Mouse (Mus musculus) urinary bladder, postnatal 25 days (tissue): ENCODE data around the gene Supt3.

Source experiments
- DNase-seq: peaks from one replicate; pipeline ENCODE4 v3.0.0; 2022; ENCODE audit warnings: low spot score

Supt3 gene

DNA sequence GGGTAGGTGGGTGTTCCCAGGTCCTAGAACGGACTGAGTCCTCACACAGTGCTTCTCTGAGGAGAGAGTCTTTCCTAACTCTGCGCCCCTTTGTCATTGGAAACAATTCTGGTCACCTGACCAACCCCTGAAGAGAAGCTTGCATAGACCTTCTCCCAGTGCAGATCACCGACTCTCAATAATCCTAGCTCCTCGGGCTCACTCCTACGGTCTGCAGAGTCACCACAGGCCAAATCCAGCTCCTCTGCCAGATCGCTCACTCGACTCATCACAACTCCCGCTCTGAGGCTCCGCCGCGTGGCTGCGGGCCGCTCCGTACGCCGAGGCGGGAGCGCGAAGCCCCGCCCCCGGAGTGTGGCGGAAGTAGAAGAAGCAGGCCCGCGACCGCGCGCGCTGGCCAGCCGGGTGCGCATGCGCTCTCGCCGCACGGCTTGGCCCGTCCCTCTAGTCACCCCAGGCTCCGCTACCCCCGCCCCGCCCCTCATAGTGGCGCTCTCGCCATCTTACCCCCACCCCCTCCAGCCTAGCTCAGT is at the start of gene Supt3:
Gene Supt3 (plus strand): TSS at position 415 of the 533 bp plus-strand sequence.
- DNase-seq, result peak; percentile 99

DNA sequence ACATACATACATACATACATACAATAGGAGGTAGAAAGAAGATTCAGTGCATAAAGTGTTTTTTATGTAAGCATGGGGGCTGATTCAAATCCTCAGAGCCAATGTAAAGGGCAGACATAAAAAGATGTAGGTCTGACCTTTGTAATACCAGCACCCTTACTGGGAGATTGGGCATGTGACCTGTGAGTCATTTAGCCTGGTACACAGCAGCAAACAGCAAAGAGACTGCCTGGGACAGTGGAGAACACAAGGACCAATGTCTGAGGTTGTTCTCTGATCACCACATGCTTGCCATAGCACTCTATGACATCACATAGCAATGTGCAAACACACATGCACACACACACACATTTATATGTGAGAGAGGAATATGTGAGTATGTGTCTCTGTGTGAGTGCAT is 49.3 kb upstream of the Supt3 start:
- no peak for DNase-seq

DNA sequence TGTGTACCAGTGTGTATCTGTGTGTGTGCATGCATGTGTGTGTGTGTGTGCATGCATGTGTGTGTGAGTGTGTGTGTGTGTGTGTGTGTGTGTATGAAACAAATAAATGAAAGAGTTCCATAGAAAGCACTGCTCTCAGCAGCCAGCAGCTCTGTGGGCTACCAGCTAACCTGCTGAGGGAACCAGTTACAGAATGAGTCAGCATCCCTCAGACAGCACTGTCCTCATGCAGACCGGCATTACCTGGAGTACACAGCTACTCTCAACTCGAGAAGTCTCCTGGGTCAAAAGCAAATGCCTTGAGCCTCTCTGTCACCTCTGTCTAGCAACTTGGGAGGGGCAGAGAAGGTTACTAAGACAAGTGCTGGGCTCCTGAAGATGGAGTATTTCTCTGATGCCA is 48.5 kb upstream of the Supt3 start:
- DNase-seq, result no peak

DNA sequence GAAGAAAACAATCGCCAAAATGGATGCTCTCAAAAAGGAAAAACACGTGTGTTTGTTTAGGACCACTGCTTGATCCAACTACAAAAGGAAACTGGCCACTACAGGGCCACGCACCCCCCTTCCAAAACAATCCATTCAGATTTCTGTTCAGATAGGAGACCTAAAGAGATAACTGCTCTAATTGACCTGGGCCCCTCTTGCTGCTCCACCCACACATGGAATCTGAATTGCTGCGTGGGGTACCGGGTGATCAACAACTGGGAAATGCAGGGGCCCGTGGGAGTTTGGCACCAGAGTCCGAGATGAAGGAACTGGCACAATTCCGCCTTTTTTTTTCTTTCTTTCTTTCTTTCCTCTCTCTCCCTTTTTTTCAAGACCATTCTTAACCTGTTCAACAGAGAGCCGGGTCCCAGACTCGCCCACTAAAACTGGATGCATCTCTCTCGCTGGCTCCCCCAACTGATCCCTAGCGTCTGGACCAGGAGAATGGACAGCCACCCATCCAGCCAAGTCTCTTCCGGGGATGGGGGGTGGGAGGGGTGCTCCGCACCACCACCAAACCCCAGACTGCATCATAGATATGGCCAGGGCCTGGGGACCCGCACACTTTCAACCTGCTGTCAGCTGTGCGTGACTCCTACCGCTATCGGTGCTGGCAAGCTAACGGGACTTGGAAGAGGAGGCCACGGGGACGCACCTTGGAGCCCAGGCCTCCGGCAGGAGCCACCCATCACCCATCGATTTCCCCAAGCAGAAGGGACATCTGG is 43.2 kb upstream of the Supt3 start:
- DNase-seq, result no peak

DNA sequence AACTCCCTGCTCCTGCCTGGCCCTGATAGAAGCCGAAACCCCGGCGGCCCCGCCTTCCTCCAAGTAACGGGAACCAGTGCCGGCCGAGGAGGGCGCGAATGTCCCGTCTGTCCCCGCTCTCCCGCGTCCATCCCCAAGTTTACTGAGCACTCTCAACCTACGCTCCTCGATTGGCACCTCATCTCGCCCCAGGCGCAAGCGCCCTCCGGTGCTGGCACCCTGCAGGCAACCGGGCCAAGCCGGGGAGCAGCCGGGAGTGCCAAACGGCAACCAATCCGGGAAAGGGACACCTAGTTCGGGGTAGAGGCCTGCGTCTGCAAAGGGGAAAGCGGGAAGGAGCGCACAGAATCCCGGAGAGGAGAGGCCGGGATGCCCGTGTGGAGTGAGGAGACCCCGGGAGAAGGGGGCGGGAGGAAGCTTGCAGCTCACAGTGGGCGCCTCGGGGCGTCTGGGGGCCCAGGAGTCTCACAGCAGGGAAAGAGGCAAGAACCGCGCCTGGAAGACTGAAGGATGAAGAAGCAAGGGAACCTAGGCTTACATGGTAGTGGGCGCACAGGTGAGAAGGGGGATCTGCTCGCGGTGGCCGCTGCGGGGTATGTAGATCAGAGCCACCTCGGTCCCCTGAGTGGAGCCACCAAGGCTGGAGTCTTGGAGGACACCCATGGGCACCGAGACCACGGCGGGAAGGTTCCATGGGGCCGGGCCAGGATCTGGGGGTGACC is 42.3 kb upstream of the Supt3 start:
- DNase-seq, result peak; percentile 20

DNA sequence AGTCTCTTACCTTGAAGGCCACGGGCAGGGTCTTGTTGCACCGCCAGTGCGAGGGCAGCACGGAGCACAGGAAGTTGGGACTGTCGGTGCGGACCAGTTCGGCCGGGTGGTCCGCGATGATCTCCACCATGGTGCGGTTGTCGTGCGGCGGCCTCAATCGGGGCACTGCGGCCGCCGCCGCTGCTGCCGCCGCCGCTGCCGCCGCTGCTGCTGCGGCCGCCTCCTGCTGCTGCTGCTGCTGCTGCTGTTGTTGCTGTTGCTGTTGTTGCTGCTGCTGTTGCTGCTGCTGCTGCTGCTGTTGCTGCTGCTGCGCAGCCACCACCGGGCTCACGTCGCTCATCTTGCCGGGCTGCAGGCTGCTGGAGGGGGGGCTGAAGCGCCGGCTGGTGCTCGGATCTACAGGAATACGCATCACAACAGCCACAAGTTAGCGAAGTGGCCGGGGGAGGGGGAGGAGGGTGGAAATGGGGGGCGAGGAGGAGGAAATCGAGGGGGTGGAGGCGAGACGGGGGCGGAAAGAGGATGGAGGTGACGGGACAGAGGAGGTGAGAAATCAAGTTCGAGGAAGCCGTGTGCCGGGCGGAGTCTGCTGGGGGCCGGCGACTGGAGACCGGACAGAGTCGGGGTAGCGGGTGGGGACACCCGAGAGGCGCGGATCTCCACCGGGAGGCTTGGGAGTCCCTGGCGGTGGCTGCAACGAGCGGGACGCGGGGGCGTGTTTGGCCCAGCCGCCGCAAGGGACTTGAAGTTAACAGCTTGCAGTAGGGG is 41.5 kb upstream of the Supt3 start:
- peak; percentile 36 for DNase-seq

DNA sequence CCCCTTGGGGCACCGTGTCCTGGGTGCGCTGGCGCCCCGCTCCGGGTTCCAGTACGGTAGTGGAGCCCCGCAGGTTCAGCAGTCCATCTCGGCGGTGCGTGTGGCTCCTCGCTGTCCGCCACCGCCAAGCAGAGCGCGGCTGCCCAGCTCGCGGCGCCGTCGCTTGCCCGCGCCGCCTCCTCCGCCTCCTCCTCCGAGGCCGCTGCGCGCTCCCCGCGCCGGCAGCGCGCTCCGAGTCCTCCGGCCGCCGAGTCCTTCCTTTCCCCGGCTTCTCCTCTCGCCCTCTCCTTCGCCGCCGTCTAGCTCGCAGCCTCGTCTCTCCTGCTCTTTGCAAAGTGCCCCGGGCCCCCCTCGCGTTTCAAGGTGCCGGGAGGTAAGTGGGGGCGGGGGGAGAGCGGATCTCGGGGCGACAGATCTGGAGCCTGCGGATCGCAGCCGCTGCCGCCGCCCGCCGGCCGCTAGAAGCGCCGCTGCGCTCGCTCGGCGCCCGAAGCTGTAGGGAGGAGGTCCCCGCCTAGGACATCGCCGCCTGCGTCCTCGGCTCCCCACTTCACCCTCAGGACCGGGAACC is 40.9 kb upstream of the Supt3 start:
- peak; percentile 62 for DNase-seq

DNA sequence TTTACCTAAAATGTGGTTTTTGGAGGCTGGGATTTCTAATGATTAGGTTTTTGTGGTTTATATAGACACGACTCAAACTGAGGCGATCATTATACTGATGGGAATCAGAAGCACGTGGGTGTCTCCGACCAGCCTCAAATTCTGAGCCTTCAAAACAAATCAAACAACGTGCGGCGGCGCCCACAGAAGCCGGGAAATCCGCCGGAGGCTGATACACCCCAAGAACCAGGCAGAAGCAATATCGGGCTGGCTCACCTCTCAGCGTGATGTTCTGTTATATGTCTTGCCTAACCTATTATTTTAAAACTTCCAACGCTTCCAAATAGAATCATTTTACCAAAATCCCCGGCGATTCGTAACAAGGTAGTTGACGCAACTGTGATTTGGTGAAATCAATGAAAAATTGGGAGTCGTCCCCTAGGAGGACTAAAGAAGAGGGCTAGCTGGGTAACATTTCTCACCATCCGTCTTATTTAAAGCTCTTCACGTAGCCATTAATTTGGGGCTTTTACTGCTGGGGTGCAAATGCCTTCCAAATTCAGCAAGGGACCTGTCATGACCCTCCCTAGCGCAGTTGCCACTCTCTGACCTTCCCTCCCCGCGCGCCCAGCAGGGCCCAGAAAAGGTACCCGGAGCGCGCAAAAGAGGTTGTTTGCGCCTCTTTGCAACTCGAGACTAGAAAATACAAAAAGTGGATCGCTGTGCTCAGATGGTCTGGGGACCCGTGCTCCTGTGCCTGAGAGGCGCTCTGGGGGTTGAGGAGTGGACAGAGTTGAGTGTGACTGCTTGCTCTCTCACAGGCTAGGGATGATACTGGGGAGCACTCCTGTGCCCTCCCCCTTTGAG is 39.5 kb upstream of the Supt3 start:
- DNase-seq, result peak; percentile 8

DNA sequence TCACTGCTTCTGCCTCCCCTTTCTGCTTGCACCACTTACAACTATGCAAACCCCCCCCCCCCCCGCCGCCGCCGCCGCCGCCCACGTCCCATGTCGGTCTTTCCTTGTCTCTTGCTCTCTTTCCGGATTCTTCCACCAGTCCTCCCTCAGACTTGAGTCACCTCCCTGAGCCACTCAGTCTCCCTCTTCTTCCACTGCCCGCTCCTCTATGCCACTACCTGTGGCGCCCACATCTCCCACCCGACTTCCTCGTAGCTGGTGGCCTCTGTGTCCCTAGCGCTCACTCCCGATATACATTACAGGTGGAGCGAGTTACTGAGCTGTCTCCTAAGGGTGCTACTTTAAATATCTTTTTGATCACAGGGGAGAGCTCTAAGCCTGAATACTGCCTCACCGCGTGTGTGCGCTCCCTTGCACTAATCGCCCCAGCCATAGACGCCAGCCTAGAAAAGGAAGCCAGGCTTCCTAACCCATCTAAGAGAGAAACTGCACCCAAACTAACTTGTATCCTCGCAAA is 38.8 kb upstream of the Supt3 start:
- no peak for DNase-seq

DNA sequence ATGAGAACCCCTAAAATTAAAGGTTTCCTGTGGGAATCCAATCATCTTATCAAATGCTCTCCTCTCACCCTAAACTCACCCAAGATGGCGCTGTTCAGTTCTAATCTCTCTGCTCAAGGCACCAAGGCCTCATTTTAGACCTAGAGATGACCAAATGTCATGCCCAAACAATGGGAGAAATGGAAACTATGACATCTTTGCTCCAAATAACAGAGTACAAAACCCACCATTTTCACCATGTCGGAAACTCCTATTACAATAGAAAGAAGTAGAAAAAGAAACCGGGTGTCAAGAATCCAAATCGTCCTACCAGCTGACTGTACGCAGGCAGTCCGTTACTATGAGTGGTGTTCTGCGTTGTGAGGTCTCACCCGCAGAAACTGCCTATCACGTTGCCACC is 34.7 kb upstream of the Supt3 start:
- DNase-seq, result no peak

DNA sequence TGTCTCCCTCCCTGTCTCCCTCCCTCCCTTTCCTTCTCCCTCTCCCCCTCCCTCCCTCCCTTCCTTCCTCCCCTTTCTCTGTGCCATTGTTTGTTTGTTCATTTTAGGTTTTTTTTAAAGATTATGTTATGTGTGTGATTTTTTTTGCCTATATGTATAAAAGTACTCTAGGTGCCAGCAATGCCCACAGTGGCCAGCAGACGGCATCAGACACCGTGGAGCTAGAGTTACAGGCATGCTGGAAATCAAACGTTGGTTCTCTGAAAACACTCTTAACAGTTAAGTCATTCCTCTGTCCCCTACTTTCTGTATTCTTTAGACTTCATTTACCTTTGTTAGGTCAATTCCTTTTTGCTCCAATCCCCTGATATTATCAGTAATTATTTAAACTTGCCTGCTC is 33.2 kb upstream of the Supt3 start:
- DNase-seq, result no peak

DNA sequence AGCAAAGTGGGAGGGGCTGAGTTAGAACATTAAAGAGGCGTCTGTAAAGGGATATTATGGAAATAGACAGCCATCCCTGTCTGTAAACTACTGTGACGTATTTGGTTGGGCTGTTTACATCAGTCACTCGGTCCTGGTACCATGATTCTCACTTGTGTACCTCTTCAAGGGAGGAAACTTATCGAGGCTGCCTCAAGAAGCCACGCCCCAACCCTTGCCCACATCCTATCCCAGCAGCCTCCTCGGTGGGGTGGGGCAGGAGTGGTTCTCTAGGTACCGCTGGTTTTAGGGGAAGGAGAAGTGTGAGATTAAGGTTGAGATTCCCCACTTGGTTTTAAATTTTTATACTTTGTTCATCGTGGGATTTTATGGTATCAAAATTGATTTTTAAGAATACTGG is 31.6 kb upstream of the Supt3 start:
- no peak for DNase-seq

DNA sequence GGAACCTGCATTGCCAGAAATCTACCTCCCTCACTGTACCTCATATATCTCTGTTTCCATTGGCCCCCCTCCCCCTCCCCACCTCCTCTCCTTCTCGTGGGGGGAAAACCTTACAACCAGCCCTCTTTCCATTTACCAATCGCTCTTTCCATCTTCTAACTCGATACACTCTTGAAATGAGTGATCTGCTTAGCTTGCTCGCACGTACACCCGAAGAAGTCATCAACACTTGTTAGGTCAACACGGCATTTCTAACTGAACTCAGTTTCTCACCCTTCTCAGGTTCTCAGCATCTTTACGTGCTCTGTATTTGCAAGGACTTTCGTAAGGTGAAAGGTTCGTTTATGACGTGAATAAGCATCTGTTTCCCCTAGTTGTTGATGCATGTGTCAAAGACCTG is 10.6 kb upstream of the Supt3 start:
- DNase-seq, result no peak

DNA sequence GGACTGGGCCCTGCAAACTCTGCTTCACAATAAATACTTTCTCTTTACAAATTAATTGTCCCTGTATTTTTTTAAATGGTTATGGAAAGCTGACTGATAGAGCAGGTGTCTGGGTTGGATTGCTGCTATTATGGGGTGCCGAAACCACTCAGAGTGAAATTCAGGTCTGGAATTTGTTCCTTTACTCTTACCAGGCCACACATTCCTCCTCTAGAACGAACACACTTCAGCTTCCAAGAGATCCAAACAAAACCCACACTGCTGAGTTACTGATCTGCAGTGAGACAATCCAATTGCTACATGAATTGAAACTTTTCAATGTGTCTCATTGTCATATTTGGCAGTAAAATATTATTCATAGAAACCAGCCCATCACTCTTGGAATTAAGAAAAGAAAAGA is 10.0 kb upstream of the Supt3 start:
- DNase-seq, result no peak

DNA sequence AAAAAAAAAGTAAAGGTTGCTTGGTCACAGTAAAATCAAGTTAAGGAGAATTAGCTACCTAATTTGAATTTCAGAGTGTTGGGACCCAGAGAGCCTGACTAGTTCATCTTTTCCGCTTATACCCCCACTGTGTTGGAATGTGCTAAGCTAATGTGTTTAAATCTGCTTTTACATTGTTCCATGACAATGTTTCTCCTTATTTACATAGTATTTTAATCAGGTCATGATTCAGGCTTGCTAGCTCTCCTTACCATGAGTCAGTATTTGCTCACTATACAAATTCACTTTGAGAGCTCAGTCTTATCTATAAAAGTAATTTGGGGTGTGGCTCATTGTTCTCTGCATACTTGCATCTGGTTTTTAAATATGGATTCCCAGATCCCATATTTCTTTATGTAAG is 9.6 kb upstream of the Supt3 start:
- no peak for DNase-seq

DNA sequence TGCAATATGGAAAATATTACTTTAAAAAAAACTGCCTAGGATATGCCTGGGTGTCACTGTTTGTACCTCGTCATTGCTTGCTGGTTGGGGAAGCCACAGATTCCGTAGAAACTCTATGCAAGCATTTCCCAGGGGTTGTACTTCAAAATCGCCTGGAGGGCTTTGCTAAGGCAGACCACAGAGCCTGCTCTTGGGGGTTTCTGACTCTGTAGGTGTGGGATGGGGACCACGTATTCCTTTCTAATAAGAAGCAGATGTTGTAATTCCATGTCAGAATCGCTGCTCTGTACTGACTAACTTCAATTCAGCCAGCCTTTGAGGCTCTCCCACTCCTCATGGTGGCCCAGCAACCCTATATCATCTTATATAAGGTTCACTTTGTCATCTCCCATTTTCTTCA is 8.4 kb upstream of the Supt3 start:
- no peak for DNase-seq

DNA sequence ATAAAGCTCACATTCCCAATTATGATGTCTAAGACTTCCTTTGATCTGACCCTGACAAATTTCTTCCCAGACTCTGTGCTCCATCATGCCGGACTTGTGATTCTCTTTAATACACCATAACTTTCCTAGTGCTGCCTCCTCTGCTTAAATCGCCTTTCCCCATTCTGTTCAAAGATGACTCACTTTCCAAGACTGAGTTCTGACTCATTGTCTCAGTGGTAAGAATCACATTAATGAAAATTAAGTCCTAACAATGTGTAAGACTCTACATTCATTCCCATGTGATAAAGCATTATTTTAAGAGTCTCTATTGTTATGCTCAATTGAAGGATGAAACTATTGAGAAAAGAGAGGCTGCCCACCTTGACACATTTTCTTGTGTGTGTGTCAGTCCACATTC is 6.1 kb upstream of the Supt3 start:
- no peak for DNase-seq

DNA sequence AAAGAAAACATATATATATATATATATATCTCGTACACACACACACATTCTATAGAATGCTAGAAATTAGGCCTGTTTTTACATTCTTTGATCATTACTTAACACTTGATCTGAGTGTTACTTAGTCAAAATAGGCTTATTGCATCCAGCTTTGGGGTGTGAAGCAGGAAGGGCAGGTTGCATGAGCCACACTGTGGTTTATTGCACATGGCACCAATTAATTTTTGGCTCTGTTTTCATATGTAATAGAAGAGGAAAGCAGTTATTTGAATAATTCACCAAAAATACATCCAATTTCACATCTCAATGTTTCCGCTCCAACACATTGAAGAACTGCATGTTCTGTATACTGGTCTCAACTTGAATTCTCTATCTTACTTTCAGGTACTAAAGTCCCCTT is 4.4 kb upstream of the Supt3 start:
- no peak for DNase-seq

DNA sequence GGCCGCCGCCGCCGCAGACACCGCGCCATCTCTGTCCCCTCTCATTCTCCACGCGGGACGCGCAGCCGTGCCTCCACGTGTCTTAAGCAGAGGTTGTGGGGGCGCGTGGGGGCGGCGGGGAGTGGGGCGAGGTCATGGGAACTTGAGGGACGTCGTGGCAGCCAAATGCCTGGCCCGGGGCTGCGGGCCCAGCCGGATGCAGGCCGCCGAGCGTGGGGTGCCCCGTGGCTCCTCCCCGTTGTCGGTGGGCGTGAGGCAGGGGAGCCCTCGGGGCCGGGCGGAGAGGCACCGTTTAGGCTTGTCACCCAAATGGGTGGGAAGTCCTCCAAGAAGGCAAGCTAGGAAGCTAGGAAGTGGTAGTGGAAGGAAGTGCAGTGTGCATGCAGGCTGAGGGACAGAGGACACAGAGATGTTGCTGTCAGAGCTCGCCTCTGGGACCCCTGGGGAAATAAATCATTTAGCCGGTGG is 419 bp downstream of the Supt3 start:
- peak; percentile 63 for DNase-seq

DNA sequence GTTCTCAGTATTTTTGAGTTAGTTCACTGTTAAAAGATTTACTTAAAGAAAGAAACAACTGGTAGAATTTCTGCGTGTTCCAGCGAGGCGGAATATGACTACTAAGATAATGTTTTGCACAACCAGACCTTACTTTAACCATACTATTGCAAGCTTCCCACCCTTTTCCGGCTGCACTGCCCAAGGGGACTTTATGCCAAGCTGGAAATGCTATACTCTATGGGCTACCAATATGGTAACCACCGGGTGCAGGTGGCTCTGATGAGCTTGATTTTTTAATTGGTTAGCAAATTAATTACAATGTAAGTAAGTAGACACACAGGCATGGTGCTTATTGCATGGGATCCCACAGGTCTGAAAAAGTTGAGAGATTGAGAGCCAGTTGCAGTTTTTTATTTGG is 1.2 kb downstream of the Supt3 start:
- no peak for DNase-seq

DNA sequence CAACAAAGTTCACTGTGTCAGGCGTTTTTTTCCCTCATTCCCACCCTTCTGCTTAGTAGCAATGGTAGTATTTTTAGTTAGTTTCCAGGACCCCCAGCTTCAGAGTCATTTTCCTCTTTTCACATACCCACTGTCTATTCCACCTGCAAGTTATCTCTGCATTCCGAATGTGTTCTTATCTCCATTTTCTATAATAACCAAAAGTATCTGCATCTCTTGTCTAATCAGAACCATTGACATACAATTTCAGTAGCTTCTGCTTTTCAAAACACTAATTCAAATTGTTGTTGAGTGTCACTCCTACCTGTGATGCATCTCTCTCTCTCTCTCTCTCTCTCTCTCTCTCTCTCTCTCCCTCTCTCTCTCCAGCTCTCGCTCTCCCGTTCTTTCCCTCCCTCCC is 3.4 kb downstream of the Supt3 start:
- DNase-seq, result no peak
